Mouse (Mus musculus) small intestine, adult 10 weeks (tissue): ENCODE data around the gene Lingo1. TPM values are rescaled to one million over a fixed set of nuclear protein-coding genes. Genes with fewer than 3 reads are reported as not detected.

Experiments
- polyA plus RNA-seq: library from polyadenylated mRNA; stranded (reverse); fragments of 350-450 nt; fragmentation: Illumina TruSeq; extraction: RNeasy Lipid Tissue Mini Kit (QIAGEN cat#74804); gene quantifications from one replicate; pipeline ENCODE4 v1.2.3, GENCODE M21; 2014; ENCODE audit warnings: low replicate concordance

Lingo1 gene
- polyA plus RNA-seq: not detected

GRCm38 (mm10) chr9:56795721-56796655 lies at the start of gene Lingo1:
TSS of gene Lingo1 (minus strand) at chr9:56796468.

Other genes starting within 250 kb of the Lingo1 start
- gene Odf3l1, start 68.2 kb upstream of the Lingo1 start, polyA plus RNA-seq: not detected
- gene Cspg4, start 68.6 kb upstream of the Lingo1 start, polyA plus RNA-seq: 0.37 TPM
- gene Snx33, start 131.9 kb upstream of the Lingo1 start, polyA plus RNA-seq: 0.37 TPM
- gene Imp3, start 141.0 kb upstream of the Lingo1 start, polyA plus RNA-seq: 29.0 TPM
- gene Snupn, start 154.4 kb upstream of the Lingo1 start, polyA plus RNA-seq: 3.8 TPM
- gene Ptpn9, start 198.5 kb upstream of the Lingo1 start, polyA plus RNA-seq: 14.0 TPM